Mouse (Mus musculus): ENCODE results near the gene 6720489N17Rik. TPM values are rescaled to one million over a fixed set of nuclear protein-coding genes. Genes with fewer than 3 reads are reported as not detected.

Gene 6720489N17Rik
- polyA plus RNA-seq (2014; fragmentation: Illumina TruSeq; extraction: RNeasy Lipid Tissue Mini Kit (QIAGEN cat#74804); ENCODE audit: low read depth, low replicate concordance): 1.1 TPM

DNA sequence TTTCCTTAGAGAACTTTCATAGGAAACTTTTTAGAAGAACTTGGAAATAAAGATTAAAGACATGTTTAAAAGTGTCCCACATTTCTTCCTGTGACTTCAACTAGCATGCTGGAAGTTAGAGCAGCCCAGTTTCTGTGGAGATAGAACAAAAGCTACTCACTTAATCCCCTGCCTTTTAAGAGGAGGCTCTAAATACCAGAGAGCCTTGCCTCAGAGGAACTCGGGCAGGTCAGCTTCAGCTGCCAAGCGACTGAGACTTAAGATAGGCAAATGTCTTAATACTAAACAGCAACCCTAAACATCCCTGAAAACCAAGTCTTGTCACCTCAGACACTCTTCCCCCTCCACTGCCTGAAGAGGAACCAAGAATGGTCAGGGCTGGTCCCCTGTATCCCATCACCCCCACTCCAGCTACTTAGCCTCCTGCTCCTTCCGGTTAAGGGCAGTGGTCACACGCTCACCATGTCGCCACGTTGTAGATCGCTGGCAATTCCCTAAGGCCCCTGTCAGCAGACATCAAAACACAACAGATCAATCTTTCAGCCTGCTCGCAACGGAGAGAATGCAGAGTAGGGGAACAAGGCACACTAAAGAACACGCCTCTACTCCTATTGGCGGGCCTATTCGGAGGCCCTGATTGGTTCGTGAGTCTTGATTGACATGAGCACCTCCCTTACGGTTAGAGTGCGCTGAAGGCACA is at the start of gene 6720489N17Rik:
6720489N17Rik (minus strand) TSS at position 606 of the 700 bp plus-strand sequence.

DNA sequence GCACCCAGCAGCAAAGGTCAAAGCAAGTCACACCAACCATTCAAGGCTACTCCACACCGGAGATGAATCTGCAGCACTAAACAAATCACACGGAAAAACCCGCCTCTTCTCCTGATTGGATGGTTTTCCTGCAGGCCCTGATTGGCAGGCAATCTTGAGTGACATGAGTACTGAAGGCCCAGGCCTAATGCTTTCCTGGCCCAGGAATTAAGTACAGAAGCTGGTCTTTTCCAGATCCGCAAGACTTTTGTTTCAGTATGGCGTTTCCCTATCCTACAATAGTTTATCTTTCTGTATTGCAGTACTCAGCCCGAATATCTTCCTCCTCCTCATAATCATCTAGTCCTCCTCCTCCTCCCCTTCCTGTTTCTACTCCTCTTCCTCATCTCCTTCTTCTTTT is 52.9 kb downstream of the 6720489N17Rik start, which contains the start of gene Zfp934:
Zfp934 (minus strand) TSS at position 101 of the 400 bp plus-strand sequence.

DNA sequence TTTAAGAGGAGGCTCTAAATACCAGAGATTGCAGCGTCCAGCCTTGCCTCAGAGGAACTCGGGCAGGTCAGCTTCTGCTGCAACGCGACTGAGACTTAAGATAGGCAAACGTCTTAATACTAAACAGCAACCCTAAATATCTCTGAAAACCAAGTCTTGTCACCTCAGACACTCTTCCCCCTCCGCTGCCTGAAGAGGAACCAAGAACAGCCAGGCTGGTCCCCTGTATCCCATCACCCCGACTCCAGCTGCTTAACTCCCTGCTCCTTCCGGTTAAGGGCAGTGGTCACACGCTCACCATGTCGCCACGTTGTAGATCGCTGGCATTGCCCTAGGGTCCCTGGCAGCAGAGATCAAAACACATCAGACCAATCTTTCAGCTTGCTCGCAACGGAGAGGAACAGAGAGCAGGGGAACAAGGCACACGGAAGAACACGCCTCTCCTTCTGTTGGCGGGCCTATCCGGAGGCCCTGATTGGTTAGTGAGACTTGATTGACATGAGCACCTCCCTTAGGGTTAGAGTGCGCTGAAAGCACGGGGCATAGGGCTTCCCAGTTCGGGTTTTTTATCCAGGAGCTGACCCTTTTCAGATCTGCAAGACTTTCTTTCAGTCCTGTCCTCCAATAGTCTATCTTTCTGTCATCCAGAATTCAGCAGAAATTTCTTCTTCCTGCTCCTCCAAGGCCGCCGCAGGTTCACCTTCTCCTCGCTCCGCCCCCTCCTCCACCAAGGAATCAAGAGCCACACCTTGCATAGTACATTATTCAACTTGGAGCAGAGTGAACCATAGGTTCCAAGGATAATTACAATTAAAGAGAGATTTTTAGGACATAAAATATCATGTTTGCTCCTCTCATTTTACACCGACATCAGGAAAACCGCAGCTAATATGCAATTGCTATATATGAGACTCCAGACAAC is 65.5 kb downstream of the 6720489N17Rik start, which contains the start of gene Zfp935:
Zfp935 (minus strand) TSS at position 323 of the 922 bp plus-strand sequence.

Other genes with a start within 250 kb of the 6720489N17Rik start
- 1.4 TPM for gene Gm3604, start 241.0 kb downstream of the 6720489N17Rik start, polyA plus RNA-seq (2014; fragmentation: Illumina TruSeq; extraction: RNeasy Lipid Tissue Mini Kit (QIAGEN cat#74804); ENCODE audit: low read depth, low replicate concordance)
- gene Gm49359, start 157.3 kb downstream of the 6720489N17Rik start, polyA plus RNA-seq (2014; fragmentation: Illumina TruSeq; extraction: RNeasy Lipid Tissue Mini Kit (QIAGEN cat#74804); ENCODE audit: low read depth, low replicate concordance): 5.9 TPM
- gene Zfp935, start 65.7 kb downstream of the 6720489N17Rik start, polyA plus RNA-seq (2014; fragmentation: Illumina TruSeq; extraction: RNeasy Lipid Tissue Mini Kit (QIAGEN cat#74804); ENCODE audit: low read depth, low replicate concordance): not detected
- gene Zfp934, start 53.0 kb downstream of the 6720489N17Rik start, polyA plus RNA-seq (2014; fragmentation: Illumina TruSeq; extraction: RNeasy Lipid Tissue Mini Kit (QIAGEN cat#74804); ENCODE audit: low read depth, low replicate concordance): 6.3 TPM
- gene Platr25, start 136.5 kb upstream of the 6720489N17Rik start, polyA plus RNA-seq (2014; fragmentation: Illumina TruSeq; extraction: RNeasy Lipid Tissue Mini Kit (QIAGEN cat#74804); ENCODE audit: low read depth, low replicate concordance): 5.0 TPM
- gene Gm5141, start 161.6 kb upstream of the 6720489N17Rik start, polyA plus RNA-seq (2014; fragmentation: Illumina TruSeq; extraction: RNeasy Lipid Tissue Mini Kit (QIAGEN cat#74804); ENCODE audit: low read depth, low replicate concordance): 1.3 TPM
- gene Fbp2, start 234.2 kb upstream of the 6720489N17Rik start, polyA plus RNA-seq (2014; fragmentation: Illumina TruSeq; extraction: RNeasy Lipid Tissue Mini Kit (QIAGEN cat#74804); ENCODE audit: low read depth, low replicate concordance): 42.3 TPM